Mouse (Mus musculus): ENCODE measurements around the gene Tram2.

The Tram2 gene

GRCm38 (mm10) chr1:21010282-21010800, 68.7 kb downstream of the Tram2 start:
- DNase-seq (ENCODE audit: low spot score in 2 of 2) = no peak

DNA sequence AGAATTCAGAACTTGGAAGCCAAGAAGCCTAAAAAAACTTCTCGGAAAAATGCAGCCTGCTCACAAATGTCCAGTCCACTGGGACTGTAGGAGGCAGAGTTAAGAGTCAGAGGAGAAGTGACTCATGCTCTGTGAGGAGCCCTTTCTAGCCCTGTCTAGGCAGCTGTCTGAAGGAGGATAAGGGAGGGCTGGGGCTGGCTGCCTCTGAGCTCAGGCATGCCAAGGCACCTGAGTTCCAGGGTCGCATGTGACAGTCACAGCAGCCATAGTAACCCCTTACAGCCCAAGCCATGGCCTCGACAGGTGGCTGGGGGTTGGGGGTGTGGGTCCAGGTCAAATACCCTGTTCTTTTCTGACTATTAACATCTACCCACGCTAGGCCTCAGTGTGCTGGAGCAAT, 70.1 kb downstream of the Tram2 start:
- no peak for DNase-seq (ENCODE audit: low spot score in 2 of 2)

DNA sequence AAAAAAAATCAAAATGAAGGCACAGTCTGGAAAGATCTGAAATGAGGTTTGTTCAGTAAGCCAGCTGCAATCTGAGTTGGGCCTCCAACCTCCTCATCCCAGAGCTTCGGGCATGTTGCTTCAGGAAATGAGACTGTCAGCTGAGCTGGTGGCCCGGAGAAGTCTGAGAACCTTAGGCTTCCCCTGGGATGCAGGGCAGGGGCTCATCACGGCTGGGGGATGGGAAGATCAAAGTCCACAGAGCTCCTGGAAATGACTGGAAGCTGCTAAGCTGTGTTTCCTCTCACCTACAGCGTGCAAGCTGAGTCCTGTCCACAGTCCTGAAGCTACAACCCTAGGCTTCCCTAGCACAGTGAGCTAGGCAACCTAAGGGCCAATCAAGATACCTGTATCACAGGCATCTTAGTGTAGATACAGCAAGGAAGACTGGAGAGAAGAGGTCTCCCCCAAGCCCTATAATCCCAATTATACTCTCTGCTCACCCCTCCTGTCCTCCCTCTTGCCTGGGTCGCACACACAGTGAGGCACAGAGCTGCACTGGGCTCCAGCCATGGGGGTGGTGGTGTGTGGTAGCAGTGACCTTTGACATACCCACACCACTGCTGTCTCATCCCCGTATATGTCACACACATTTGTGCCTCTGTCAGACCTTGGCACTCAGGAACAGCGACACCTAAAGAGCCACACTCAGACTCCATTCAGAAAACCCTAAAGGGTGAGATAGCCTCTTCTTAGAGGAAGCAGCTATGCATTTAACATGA, 70.9 kb downstream of the Tram2 start:
- no peak for DNase-seq (ENCODE audit: low spot score in 2 of 2)

DNA sequence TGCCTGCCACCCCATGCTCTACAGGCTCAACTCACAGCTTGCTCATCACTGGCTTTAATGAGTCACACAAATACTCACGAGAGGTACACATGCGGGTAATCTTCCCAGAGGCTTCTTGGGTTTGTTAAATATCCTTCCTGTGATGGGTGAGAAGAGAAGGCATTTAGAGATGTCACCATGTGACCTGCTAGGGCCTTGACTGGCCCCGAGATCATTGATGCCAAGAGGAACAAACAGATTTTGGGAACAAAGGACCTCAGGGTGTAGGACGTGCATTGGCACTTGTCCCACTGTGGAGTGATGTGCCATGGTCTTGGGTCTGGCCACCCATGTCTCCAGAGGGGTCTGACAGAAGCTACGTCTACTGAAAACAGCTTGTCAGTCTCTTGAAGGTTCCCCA, 72.3 kb downstream of the Tram2 start:
- no peak for DNase-seq (ENCODE audit: low spot score in 2 of 2)

- DNase-seq (ENCODE audit: low spot score in 2 of 2) = no peak
Observed at GRCm38 (mm10) chr1:21004596-21004995, 74.4 kb downstream of the Tram2 start.

- peak in 1 of 2 experiments; percentile 22 for DNase-seq (ENCODE audit: low spot score in 2 of 2)
Observed at GRCm38 (mm10) chr1:21002246-21003142, 76.5 kb downstream of the Tram2 start.

- DNase-seq (ENCODE audit: low spot score in 2 of 2) = no peak
Observed at GRCm38 (mm10) chr1:20997881-20998389, 81.1 kb downstream of the Tram2 start.

GRCm38 (mm10) chr1:20997328-20997689, 81.7 kb downstream of the Tram2 start:
- no peak for DNase-seq (ENCODE audit: low spot score in 2 of 2)

DNA sequence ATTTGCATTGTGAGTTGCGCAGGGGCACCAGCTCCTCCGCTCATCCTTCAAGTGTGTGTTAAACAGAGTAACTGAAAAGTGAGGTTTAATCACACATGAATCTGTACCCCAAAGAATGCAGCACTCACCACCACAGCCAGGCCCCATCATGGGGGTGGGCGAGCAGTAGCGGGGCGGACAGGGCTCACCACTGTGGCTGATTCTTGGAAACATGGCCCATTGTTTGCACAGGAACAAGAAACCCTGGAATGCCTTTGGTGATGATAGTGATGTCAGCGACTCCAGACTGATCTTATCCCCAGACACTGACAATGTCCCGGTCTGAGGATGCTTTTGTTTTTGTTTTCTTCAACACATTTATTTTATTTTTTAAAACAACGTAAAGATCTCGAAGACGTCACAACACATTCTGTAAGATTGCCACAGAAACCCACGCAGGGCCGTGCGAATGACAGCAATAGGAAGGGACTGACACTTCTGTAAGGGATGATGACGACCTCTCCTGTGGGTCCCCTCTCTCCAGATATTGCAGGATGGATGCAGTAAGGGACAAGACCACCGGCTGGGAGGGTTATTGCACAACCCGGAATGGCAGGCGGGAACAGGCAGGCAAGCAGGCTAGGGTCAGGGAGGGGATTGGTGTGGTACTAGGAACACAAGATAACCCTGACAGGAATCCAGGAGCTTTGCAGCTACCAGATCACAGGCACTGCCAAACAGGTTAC, 82.3 kb downstream of the Tram2 start:
- no peak for DNase-seq (ENCODE audit: low spot score in 2 of 2)

GRCm38 (mm10) chr1:20995331-20995986, 83.6 kb downstream of the Tram2 start:
- DNase-seq (ENCODE audit: low spot score in 2 of 2) = no peak

GRCm38 (mm10) chr1:20994338-20994737, 84.7 kb downstream of the Tram2 start:
- no peak for DNase-seq (ENCODE audit: low spot score in 2 of 2)

- no peak for DNase-seq (ENCODE audit: low spot score in 2 of 2)
Observed at GRCm38 (mm10) chr1:20993690-20994089, 85.3 kb downstream of the Tram2 start.

GRCm38 (mm10) chr1:20989461-20990083, 89.5 kb downstream of the Tram2 start:
- no peak for DNase-seq (ENCODE audit: low spot score in 2 of 2)

- no peak for DNase-seq (ENCODE audit: low spot score in 2 of 2)
Observed at GRCm38 (mm10) chr1:20986378-20987056, 92.5 kb downstream of the Tram2 start.

DNA sequence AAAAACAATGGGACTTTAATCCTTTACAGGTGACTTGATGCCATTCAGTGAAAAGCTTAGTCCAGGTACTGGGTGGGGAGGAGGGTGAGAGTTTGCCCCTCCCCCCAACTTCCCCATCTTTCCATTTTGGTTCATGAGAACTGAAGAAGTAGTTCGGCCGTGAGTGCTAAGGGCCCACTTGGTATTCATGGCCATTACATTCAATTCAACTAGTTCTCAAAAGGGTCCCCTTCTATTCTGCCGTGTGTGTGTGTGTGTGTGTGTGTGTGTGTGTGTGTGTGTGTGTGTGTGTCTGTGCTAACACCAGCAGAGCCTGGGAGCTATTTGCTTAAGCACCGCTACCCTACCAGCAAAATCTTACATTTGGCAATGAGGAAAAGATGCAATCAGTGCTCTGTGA, 94.4 kb downstream of the Tram2 start:
- no peak for DNase-seq (ENCODE audit: low spot score in 2 of 2)

GRCm38 (mm10) chr1:20984103-20984502, 94.9 kb downstream of the Tram2 start:
- no peak for DNase-seq (ENCODE audit: low spot score in 2 of 2)

GRCm38 (mm10) chr1:20981764-20982163, 97.3 kb downstream of the Tram2 start:
- DNase-seq (ENCODE audit: low spot score in 2 of 2) = no peak

DNA sequence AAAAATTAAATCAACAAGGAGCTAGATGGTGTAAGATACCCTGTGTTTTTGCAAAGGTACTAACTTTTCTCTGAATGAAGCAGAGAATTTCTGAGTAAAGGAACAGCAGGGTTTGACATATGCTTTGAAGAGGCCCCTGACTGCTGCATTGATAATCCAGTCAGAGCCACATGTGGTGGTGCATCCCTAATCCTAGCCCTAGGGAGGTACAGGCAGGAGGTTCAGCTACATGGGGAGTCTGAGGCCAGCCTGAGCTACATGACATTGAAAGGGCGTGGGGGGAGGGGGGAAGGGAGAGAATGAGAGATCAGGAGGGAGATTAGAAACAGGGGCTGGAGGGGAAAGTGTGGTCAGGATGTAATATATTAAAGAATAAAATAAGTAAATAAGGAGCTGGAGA, 98.5 kb downstream of the Tram2 start:
- no peak for DNase-seq (ENCODE audit: low spot score in 2 of 2)

- DNase-seq (ENCODE audit: low spot score in 2 of 2) = no peak
Observed at GRCm38 (mm10) chr1:20974341-20975135, 104.5 kb downstream of the Tram2 start.

All from frontal cortex, postnatal 10 days (tissue).